Mouse (Mus musculus): ENCODE measurements around the gene Cdon.

GRCm38 (mm10) chr9:35539001-35539750, 118.2 kb downstream of the Cdon start:
- TF ChIP-seq POLR2A (IDR thresholded peaks at IDR 0.05; ENCODE audit: borderline replicate concordance, low read depth, low read length) (no peak), CTCF (IDR thresholded peaks at IDR 0.05; ENCODE audit: low read depth, low read length) (no peak)

Data from bone marrow macrophage, adult 2 months (primary cell).